Mouse (Mus musculus) heart, adult 2 months (tissue): ENCODE measurements at regions not wholly inside any gene's neighbourhood (a gene's known extent, or its start where the extent isn't known, plus 50 kb on each side); places are given as distances from the start of the nearest gene placed in this dataset.

Source experiments
- CTCF ChIP-seq: fragments of 200-600 bp; IDR thresholded peaks from 2 replicates; pipeline ENCODE4 v1.8.1; 2022; ENCODE audit warnings: antibody characterized with exemption, mild to moderate bottlenecking, moderate library complexity
- EP300 ChIP-seq: fragments of 200-500 bp; IDR thresholded peaks from 2 replicates; pipeline ENCODE4 v1.6.1; 2011; ENCODE audit warnings: low read depth, low read length, control low read depth; ENCODE audit not compliant: insufficient read depth
- POLR2A ChIP-seq: fragments of 200-500 bp; IDR thresholded peaks from 2 replicates; pipeline ENCODE4 v1.6.1; 2011; ENCODE audit warnings: mild to moderate bottlenecking, low read depth, low read length, control low read depth; ENCODE audit not compliant: insufficient read depth

GRCm38 (mm10) chr10:44765527-44765926 is 237.2 kb upstream of the Prdm1 start:
- TF ChIP-seq CTCF: no peak
- TF ChIP-seq EP300: no peak
- TF ChIP-seq POLR2A: no peak
